Mouse (Mus musculus) liver, embryonic 12.5 days (tissue): ENCODE data around the gene Olfr1449. TPM values are rescaled to one million over a fixed set of nuclear protein-coding genes. Genes with fewer than 3 reads are reported as not detected.
"Not testable (repeated sequence)": the region's sequence is repeated elsewhere in the genome, so short reads cannot be mapped to it uniquely, and the experiment has no call there.

Source experiments
- ATAC-seq: fragments of 200-750 bp; cut with Nextera tagmentation; 2 replicates; pipeline ENCODE4 v1.8.0; 2017; ENCODE audit warnings: moderate number of reproducible peaks, mild to moderate bottlenecking, moderate library complexity
- H3K27ac ChIP-seq: fragments of 300-500 bp; sonication (generic); 2 replicates; pipeline ENCODE4 v1.5.1; 2016; ENCODE audit warnings: mild to moderate bottlenecking
- H3K27me3 ChIP-seq: fragments of 300-500 bp; sonication (generic); replicated peaks from 2 replicates; pipeline ENCODE4 v1.6.1; 2016; ENCODE audit warnings: mild to moderate bottlenecking, moderate library complexity
- H3K36me3 ChIP-seq: fragments of 300-500 bp; sonication (generic); 2 replicates; pipeline ENCODE4 v1.6.1; 2016; ENCODE audit warnings: mild to moderate bottlenecking, moderate library complexity
- H3K4me1 ChIP-seq: fragments of 300-500 bp; sonication (generic); 2 replicates; pipeline ENCODE4 v1.6.1; 2016
- H3K4me2 ChIP-seq: fragments of 300-500 bp; sonication (generic); 2 replicates; pipeline ENCODE4 v1.6.1; 2016; ENCODE audit warnings: mild to moderate bottlenecking, moderate library complexity
- H3K4me3 ChIP-seq: fragments of 300-500 bp; sonication (generic); 2 replicates; pipeline ENCODE4 v1.5.1; 2016; ENCODE audit warnings: mild to moderate bottlenecking, moderate library complexity
- H3K9ac ChIP-seq: fragments of 300-500 bp; sonication (generic); 2 replicates; pipeline ENCODE4 v1.6.1; 2016; ENCODE audit warnings: mild to moderate bottlenecking, moderate library complexity
- H3K9me3 ChIP-seq: fragments of 300-500 bp; sonication (generic); replicated peaks from 2 replicates; pipeline ENCODE4 v1.6.1; 2016; ENCODE audit warnings: mild to moderate bottlenecking, moderate library complexity
- WGBS: fragments of 180-500 bp; shearing (Covaris S2); methylation state at CpG from one replicate; pipeline ENCODE4 v1.1.7; 2016; ENCODE audit not compliant: insufficient replicate concordance; 5-methylcytosine and 5-hydroxymethylcytosine counted together
- polyA plus RNA-seq: library from polyadenylated mRNA; unstranded; fragments of >200 nt; fragmentation: Nextera tagmentation; extraction: Ambion mirVana; gene quantifications from 2 replicates; pipeline ENCODE4 v1.2.1, GENCODE M21; 2016

Gene Olfr1449
- not detected in 2 replicates for polyA plus RNA-seq

DNA sequence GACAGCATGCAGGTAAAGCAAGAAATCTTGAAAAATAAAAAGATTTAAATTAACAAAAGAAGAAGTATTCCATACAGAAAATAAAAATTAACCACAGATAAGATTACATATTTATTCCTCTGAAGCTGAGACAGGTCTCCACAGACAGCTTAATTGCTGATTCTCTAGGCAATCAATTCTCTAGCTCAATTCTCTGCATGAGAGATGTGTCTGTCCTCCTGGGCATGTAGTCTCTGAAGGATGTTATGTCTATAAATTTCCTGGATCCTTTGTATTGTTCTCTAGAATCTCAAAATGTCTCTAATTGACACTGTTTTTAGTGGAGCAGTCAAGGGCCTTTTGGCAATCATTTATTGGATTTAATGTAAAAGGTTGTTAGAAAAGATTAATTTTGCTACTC lies at the start of gene Olfr1449:
TSS of gene Olfr1449 (plus strand) at position 301 of the 400 bp plus-strand sequence.
- ATAC-seq = no peak
- Histone ChIP-seq H3K36me3 (no peaks in the 10 kb centered on the region), H3K27ac (no peak within 1 kb of the TSS), H3K9me3 (no peaks in the 10 kb centered on the region), H3K27me3 (no peaks in the 10 kb centered on the region), H3K4me1 (no peaks in the 10 kb centered on the region), H3K9ac (no peak within 1 kb of the TSS), H3K4me2 (no peak within 1 kb of the TSS), H3K4me3 (no peak within 1 kb of the TSS)

DNA sequence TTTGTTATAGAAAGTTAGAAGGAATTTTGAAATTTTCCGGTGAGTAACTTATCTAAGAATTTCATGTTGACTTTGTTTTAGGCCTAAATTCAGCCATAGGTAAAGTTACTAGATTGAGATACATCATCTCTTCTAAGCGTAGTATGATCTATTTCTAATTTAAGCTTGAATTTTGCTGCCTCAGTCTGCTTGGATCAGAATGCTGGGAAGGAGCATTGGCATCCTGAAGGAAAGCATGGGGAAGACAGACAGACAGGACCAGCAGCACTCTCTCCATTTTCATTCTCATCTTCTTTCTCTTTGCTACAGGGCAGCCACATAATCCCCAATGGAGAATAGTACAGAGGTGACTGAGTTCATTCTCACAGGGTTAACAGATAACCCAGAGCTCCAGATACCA lies 47.1 kb upstream of the Olfr1449 start, which contains the start of gene Olfr1445:
TSS of gene Olfr1445 (plus strand) at position 301 of the 400 bp plus-strand sequence.
- Histone ChIP-seq H3K27ac (no peak within 1 kb of the TSS), H3K27me3 (no peaks in the 10 kb centered on the region), H3K9me3 (no peaks in the 10 kb centered on the region), H3K4me3 (no peak within 1 kb of the TSS), H3K9ac (no peak within 1 kb of the TSS), H3K4me2 (no peak within 1 kb of the TSS), H3K4me1 (no peaks in the 10 kb centered on the region), H3K36me3 (no peaks in the 10 kb centered on the region)
- WGBS = 55% methylated on average over 2 of the region's 2 CpGs
- no peak for ATAC-seq

DNA sequence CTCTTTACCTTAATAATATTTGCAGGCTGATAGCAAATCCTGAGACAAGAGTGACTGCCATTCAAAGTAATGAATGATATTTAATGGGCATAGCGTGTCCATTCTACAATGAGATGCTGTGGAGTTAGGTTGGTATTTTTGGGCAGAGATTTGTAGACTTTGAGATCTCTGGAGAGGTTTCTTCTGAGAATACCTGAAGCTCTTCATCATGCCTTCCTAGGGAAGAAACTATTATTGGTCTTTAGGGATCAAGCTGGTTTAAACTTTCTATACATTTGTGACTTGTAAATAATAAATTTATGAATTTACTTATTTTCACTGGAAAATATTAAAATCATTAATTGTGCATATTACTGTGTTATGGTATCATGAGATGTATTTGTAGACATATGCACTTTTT lies 37.2 kb upstream of the Olfr1449 start, which contains the start of gene Olfr1446:
TSS of gene Olfr1446 (minus strand) at position 101 of the 400 bp plus-strand sequence.
- Histone ChIP-seq H3K27ac (no peak within 1 kb of the TSS), H3K4me2 (no peak within 1 kb of the TSS), H3K27me3 (no peaks in the 10 kb centered on the region), H3K9me3 (no peaks in the 10 kb centered on the region), H3K36me3 (no peaks in the 10 kb centered on the region), H3K9ac (no peak within 1 kb of the TSS), H3K4me1 (no peaks in the 10 kb centered on the region), H3K4me3 (no peak within 1 kb of the TSS)
- ATAC-seq = no peak
- WGBS = 52% methylated on average over 1 of the region's 1 CpGs

DNA sequence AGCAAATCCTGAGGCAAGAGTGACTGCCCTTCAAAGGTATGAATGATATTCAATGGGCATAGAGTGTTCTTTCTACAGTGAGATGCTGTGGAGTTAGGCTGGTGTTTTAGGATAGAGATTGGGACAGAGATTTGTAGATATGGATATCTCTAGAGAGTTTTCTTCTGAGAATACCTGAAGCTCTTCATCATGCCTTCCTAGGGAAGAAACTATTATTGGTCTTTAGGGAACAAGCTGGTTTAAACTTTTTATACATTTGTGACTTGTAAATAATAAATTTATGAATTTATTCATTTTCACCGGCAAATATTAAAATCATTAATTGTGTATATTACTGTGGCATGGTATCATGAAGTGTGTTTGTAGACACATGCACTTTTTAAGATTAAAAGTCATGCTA lies 27.0 kb upstream of the Olfr1449 start, which contains the start of gene Olfr1447:
TSS of gene Olfr1447 (minus strand) at position 101 of the 400 bp plus-strand sequence.
- no peaks in the 10 kb centered on the region for H3K36me3 ChIP-seq
- no peak for ATAC-seq
- no peaks in the 10 kb centered on the region for H3K4me1 ChIP-seq
- no peak within 1 kb of the TSS for H3K27ac ChIP-seq
- no peak within 1 kb of the TSS for H3K4me3 ChIP-seq
- no peaks in the 10 kb centered on the region for H3K27me3 ChIP-seq
- no peak within 1 kb of the TSS for H3K4me2 ChIP-seq
- no peaks in the 10 kb centered on the region for H3K9me3 ChIP-seq
- 82% methylated on average over 1 of the region's 1 CpGs for WGBS
- no peak within 1 kb of the TSS for H3K9ac ChIP-seq

DNA sequence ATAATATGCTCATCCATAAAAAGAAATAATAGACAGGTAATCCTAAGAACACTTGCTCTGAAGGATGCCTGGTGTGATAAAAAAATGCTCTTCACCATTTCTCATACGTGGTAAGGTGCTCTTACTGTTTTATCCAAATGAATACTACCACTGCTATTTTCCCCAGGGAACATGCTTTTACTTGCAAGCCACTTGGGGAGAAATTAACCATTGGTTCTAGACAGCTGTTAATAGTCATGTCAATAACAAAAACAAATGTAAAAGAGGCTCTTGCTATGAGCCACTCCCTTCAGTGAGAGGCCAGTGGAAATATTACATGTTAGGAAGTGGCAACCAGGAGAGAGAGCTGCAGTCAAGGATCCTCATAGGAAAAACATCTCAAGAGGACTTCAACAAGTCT lies 6.3 kb upstream of the Olfr1449 start, which contains the start of gene Olfr1448:
TSS of gene Olfr1448 (minus strand) at position 101 of the 400 bp plus-strand sequence.
- WGBS = 51% methylated on average over 1 of the region's 1 CpGs
- no peaks in the 10 kb centered on the region for H3K36me3 ChIP-seq
- no peak within 1 kb of the TSS for H3K4me2 ChIP-seq
- H3K27ac ChIP-seq = no peak within 1 kb of the TSS
- no peaks in the 10 kb centered on the region for H3K9me3 ChIP-seq
- no peaks in the 10 kb centered on the region for H3K4me1 ChIP-seq
- no peak within 1 kb of the TSS for H3K9ac ChIP-seq
- no peaks in the 10 kb centered on the region for H3K27me3 ChIP-seq
- no peak within 1 kb of the TSS for H3K4me3 ChIP-seq
- ATAC-seq = no peak

DNA sequence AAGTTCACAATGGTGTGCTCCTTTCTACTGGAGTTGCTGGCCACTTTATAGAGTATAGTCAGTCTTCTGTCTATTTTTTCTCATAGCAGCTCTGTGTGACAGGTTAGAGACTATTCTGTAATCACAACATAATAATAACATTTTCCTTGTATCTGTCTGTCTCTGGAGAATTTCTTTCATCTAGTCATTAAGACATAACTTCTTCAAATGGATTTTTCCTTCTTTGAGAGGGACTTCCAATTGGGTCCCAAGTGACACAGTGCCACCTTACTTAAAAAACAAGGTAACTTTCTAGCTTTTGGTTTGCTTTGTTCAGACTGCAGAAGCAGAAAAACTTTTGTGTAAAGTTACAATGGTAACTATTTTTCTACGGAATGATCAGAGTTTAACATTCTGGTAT lies 19.3 kb downstream of the Olfr1449 start, which contains the start of gene Olfr1450:
TSS of gene Olfr1450 (plus strand) at position 301 of the 400 bp plus-strand sequence.
- no peaks in the 10 kb centered on the region for H3K4me1 ChIP-seq
- no peak within 1 kb of the TSS for H3K4me3 ChIP-seq
- no peak within 1 kb of the TSS for H3K27ac ChIP-seq
- no peak for ATAC-seq
- no peak within 1 kb of the TSS for H3K4me2 ChIP-seq
- 72% methylated on average over 1 of the region's 1 CpGs for WGBS
- H3K9ac ChIP-seq = no peak within 1 kb of the TSS
- H3K36me3 ChIP-seq = no peaks in the 10 kb centered on the region
- peaks cover 6% of the 10 kb centered on the region; the same call in 1 of the 2 replicates for H3K9me3 ChIP-seq
- H3K27me3 ChIP-seq = no peaks in the 10 kb centered on the region

DNA sequence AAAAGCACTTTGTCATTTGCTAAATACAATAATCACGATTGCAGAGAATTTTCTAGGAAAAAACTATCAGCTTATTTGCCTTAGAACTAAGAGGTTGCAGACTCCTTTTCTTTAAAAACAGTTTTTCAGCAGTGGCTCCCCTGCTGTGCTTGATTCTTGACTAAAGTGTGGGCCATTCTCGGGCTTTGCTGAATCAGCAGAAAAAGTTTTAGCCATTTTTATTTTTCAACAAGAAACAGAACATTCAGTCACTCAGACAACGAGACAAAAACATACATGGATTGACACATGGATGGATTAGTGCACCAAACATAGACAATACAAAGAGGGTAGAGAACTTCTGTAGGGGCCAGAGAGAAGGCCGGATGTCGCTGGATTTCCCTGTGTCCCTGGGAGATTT lies 39.4 kb downstream of the Olfr1449 start:
- not testable (repeated sequence) for ATAC-seq, H3K4me2 ChIP-seq, H3K9me3 ChIP-seq, H3K36me3 ChIP-seq, H3K27ac ChIP-seq, H3K9ac ChIP-seq, H3K4me3 ChIP-seq, H3K27me3 ChIP-seq, H3K4me1 ChIP-seq
- WGBS = 66% methylated on average over 5 of the region's 5 CpGs

Other genes starting within 250 kb of the Olfr1449 start
- 0.38 and 0.44 TPM in 2 replicates for gene Keg1, start 235.1 kb upstream of the Olfr1449 start, polyA plus RNA-seq
- 1.0 and 1.1 TPM in 2 replicates for gene Cntf, start 165.2 kb upstream of the Olfr1449 start, polyA plus RNA-seq
- gene Zfp91, start 134.7 kb upstream of the Olfr1449 start, polyA plus RNA-seq = 11.6 and 12.4 TPM in 2 replicates
- 1.3 and 1.4 TPM in 2 replicates for gene Lpxn, start 134.6 kb upstream of the Olfr1449 start, polyA plus RNA-seq
- gene Gm5244, start 84.2 kb upstream of the Olfr1449 start, polyA plus RNA-seq = not detected in 2 replicates
- not detected in 2 replicates for gene Olfr1444, start 73.6 kb upstream of the Olfr1449 start, polyA plus RNA-seq
- not detected in 2 replicates for gene Olfr1445, start 47.0 kb upstream of the Olfr1449 start, polyA plus RNA-seq
- not detected in 2 replicates for gene Olfr1446, start 37.3 kb upstream of the Olfr1449 start, polyA plus RNA-seq
- gene Olfr1447, start 27.1 kb upstream of the Olfr1449 start, polyA plus RNA-seq = not detected in 2 replicates
- not detected in 2 replicates for gene Olfr1448, start 6.4 kb upstream of the Olfr1449 start, polyA plus RNA-seq
- gene Olfr1450, start 19.4 kb downstream of the Olfr1449 start, polyA plus RNA-seq = not detected in 2 replicates
- gene Olfr1451, start 64.2 kb downstream of the Olfr1449 start, polyA plus RNA-seq = not detected in 2 replicates
- gene Olfr1453, start 97.5 kb downstream of the Olfr1449 start, polyA plus RNA-seq = not detected in 2 replicates
- gene Olfr1454, start 129.8 kb downstream of the Olfr1449 start, polyA plus RNA-seq = not detected in 2 replicates
- not detected in 2 replicates for gene Olfr1457, start 167.1 kb downstream of the Olfr1449 start, polyA plus RNA-seq
- not detected in 2 replicates for gene Olfr1458, start 175.9 kb downstream of the Olfr1449 start, polyA plus RNA-seq
- not detected in 2 replicates for gene Olfr1459, start 218.7 kb downstream of the Olfr1449 start, polyA plus RNA-seq
- not detected in 2 replicates for gene Olfr1461, start 232.2 kb downstream of the Olfr1449 start, polyA plus RNA-seq